Mouse (Mus musculus) adipose tissue, adult 10 weeks (tissue): Measurements from ENCODE around the gene Smcr8. TPM values are rescaled to one million over a fixed set of nuclear protein-coding genes. Genes with fewer than 3 reads are reported as not detected.

ENCODE experiments used
- polyA plus RNA-seq: library from polyadenylated mRNA; stranded (reverse); fragments of 350-450 nt; fragmentation: Illumina TruSeq; extraction: RNeasy Lipid Tissue Mini Kit (QIAGEN cat#74804); gene quantifications from one replicate; pipeline ENCODE4 v1.2.3, GENCODE M21; 2014; ENCODE audit warnings: low read depth, low replicate concordance

The Smcr8 gene
- 14.7 TPM for polyA plus RNA-seq

GRCm38 (mm10) chr11:60776829-60777740, at the start of gene Smcr8, which contains the start of gene Top3a:
Gene Smcr8, plus strand, starts transcription at chr11:60777524.
Gene Top3a, minus strand, starts transcription at chr11:60777365.

DNA sequence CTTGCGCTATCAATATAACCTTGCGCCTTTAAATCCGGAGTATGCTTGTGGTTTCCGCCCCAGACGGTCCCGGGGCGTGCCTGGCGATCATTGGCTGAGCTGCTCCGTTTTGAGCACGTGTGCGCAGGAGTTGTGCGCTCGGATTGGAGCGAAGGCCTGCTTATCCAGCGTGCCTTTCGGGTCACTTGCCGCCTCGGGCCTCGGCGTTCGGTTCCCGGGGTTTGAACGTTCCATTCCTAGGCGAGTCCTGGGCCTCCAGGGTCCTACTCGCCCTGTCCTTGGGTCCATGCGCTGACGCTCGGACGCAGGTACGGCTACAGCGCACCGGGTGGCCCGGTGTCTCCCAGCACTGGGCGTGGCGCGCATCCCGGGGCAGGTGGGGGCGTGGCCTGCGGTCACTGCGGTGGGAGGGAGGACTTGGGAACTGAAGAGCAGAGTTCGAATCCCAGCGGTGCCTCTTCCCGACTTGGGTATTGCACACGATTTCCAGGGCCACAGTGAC, 49.0 kb upstream of the Smcr8 start, which contains the start of gene Mief2:
Gene Mief2 (plus strand): TSS at position 139 of the 502 bp plus-strand sequence.

DNA sequence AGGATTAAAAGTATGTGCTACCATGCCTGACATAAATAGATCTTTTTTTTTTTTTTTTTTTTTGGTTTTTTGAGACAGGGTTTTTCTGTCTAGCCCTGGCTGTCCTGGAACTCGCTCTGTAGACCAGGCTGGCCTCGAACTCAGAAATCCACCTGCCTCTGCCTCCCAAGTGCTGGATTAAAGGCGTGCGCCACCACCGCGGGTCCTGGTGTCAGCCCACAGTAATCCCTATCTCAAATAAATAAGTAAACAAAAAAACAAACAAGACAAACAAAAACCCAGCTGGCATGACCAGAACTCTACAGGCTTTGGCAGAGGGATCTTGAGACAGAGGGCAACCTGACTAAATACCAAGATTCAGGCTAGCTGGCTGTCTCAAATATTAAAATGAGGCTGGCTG, 34.3 kb downstream of the Smcr8 start, which contains the start of gene Shmt1:
Gene Shmt1 (minus strand): TSS at position 101 of the 400 bp plus-strand sequence.

DNA sequence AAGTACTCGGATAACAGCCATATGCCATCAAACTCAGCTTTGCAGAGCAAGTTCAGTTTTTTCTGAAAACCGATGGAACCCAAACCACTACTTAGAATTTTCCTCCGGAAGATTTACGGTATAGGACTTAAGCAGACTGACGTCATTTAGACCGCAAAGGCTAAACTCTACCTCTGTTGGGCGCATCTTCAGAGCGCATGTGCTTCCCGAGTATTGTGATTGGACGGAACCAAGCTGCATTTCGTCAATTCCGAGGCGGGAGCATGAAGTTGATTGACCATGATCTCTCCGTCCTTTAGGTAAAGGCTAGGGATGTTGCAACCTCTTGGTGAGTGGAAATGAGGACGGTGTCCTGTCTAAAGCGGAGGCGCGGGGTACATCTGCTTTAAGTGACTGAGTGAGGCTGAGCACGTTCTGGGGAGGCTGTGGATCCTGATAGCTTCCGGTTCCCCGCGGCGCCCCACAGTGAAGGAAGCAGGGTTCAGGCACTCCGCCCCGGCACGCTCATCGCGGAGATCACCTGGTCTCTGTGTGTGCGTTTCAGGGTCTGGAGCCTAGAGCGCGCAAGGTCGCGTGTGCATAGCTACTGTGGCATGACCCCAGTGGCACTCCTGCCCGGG, 53.2 kb downstream of the Smcr8 start, which contains the start of gene Dhrs7b:
Gene Dhrs7b (plus strand): TSS at position 199 of the 620 bp plus-strand sequence.

Other genes starting within 250 kb of the Smcr8 start
- gene Alkbh5, start 241.1 kb upstream of the Smcr8 start, polyA plus RNA-seq, result 38.5 TPM
- 25.4 TPM for gene Llgl1, start 77.8 kb upstream of the Smcr8 start, polyA plus RNA-seq
- gene Flii, start 50.3 kb upstream of the Smcr8 start, polyA plus RNA-seq, result 73.2 TPM
- gene Mief2, start 49.1 kb upstream of the Smcr8 start, polyA plus RNA-seq, result 11.3 TPM
- 7.7 TPM for gene Top3a, start 159 bp upstream of the Smcr8 start, polyA plus RNA-seq
- 7.0 TPM for gene Shmt1, start 34.2 kb downstream of the Smcr8 start, polyA plus RNA-seq
- gene Dhrs7b, start 53.1 kb downstream of the Smcr8 start, polyA plus RNA-seq, result 35.9 TPM
- 30.2 TPM for gene Tmem11, start 101.7 kb downstream of the Smcr8 start, polyA plus RNA-seq
- 21.6 TPM for gene Natd1, start 137.2 kb downstream of the Smcr8 start, polyA plus RNA-seq
- gene Map2k3, start 154.5 kb downstream of the Smcr8 start, polyA plus RNA-seq, result 36.3 TPM
- 2.9 TPM for gene Kcnj12, start 245.0 kb downstream of the Smcr8 start, polyA plus RNA-seq